ENCODE assay signal across 24 mouse cellular contexts in the genomic region with DNA sequence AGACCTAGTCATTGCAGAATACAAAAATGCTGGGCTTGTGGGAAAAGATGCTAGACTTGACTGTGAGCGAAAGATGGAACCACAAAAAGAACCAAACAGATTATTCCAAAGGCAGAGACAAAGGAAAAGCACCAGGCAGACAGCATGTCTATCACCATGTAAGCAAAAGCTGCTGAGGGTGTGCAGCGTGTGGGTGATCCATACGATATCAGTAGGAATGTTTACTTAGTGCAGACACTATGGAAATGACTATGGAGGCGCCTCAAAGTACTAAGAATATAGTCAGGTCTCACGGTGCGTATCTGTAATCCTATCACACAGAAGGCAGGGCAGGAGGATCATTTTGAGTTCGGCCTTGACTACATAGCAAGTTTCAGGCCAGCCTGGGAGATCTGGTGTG. TPM values are rescaled to one million over a fixed set of nuclear protein-coding genes. Genes with fewer than 3 reads are reported as not detected.
DNase-seq lines count a peak whose midpoint lies in the region; TF ChIP-seq lines count a peak whose summit lies in the region.
"Had no signal": no experiment of that assay in that cellular context is flagged by ENCODE, and none has a peak within 500 bp of the region (broad histone marks: within the 10 kb centered on the region; RNA-seq: fewer than 3 reads in every experiment).

No protein-coding gene starts in this region.

- H3K4me1 ChIP-seq in testis, adult 2 months (ENCODE audit: control insufficient read depth, insufficient read depth, low read length) = peaks cover 3% of the 10 kb centered on the region
- H3K4me1 ChIP-seq: embryonic facial prominence, embryonic 13.5 days; limb, embryonic 12.5 days; liver, embryonic 15.5 days had no signal

- peak overlapping the region; percentile 83 for H3K27ac ChIP-seq in layer of hippocampus, adult 2 months
- peak overlapping the region; percentile 36; the same call in 1 of the 2 replicates for H3K27ac ChIP-seq in testis, adult 2 months (ENCODE audit: control insufficient read depth, insufficient read depth, low read depth, low read length)
- H3K27ac ChIP-seq: embryonic facial prominence, embryonic 13.5 days; forebrain, embryonic 10.5 days; hindbrain, embryonic 12.5 days; hindbrain, postnatal 0 days; intestine, embryonic 15.5 days; kidney, postnatal 0 days; limb, embryonic 12.5 days; liver, embryonic 15.5 days had no signal

- H3K36me3 ChIP-seq in testis, adult 2 months (ENCODE audit: control insufficient read depth, insufficient read depth, low read length) = no peaks in the 10 kb centered on the region
- H3K36me3 ChIP-seq: intestine, embryonic 15.5 days; liver, embryonic 15.5 days had no signal

- no peak for TF ChIP-seq POLR2A in testis, adult 2 months (IDR thresholded peaks at IDR 0.05; ENCODE audit: control insufficient read depth, low read depth, low read length)

- no peak overlapping the region for H3K4me3 ChIP-seq in layer of hippocampus, adult 2 months
- H3K4me3 ChIP-seq in testis, adult 2 months (ENCODE audit: control insufficient read depth, low read depth, low read length) = no peak overlapping the region
- H3K4me3 ChIP-seq: embryonic facial prominence, embryonic 13.5 days; forebrain, embryonic 10.5 days; hindbrain, embryonic 12.5 days; intestine, embryonic 15.5 days; limb, embryonic 12.5 days; liver, embryonic 15.5 days had no signal

- DNase-seq in heart, adult 11 months = peak; percentile 76
- no peak for DNase-seq in heart, postnatal 14 days
- no peak for DNase-seq in layer of hippocampus, adult 2 months (ENCODE audit: low spot score in 2 of 2)
- no peak for DNase-seq in layer of hippocampus, postnatal 25 days (ENCODE audit: extremely low spot score in 1 of 2, low spot score in 1 of 2)
- DNase-seq in testis, postnatal 10 days (ENCODE audit: low spot score) = no peak
- DNase-seq in adrenal gland, postnatal 4 days (ENCODE audit: low spot score in 2 of 2) = no peak
- DNase-seq: cerebellum, adult 18-20 months; gastrocnemius, postnatal 25 days; kidney, postnatal 4 days; lung, embryonic 14.5 days; lung, postnatal 14 days; midbrain, embryonic 14.5 days; retina, postnatal 1 day; spleen, adult 18-20 months; thymus, postnatal 4 days had no signal

- no peaks in the 10 kb centered on the region for H3K27me3 ChIP-seq in testis, adult 2 months (ENCODE audit: control insufficient read depth, insufficient read depth, low read length)
- H3K27me3 ChIP-seq: embryonic facial prominence, embryonic 13.5 days; hindbrain, embryonic 12.5 days; intestine, embryonic 15.5 days; limb, embryonic 12.5 days; liver, embryonic 15.5 days had no signal

- intact Hi-C loops in heart, postnatal 14 days (cut with DNase I) = no loop called here

- TF ChIP-seq CTCF in layer of hippocampus, adult 2 months (conservative IDR thresholded peaks at IDR 0.05) = no peak
- no peak for TF ChIP-seq CTCF in testis, adult 2 months (IDR thresholded peaks at IDR 0.05; ENCODE audit: control insufficient read depth, insufficient read depth, insufficient replicate concordance, low read depth, low read length)

RNA-seq across cellular contexts. Expression of a gene that starts 21.0 kb away (rescaled TPM):
- 1 to 10 TPM; 4.9 to 5.3 TPM for total RNA-seq in heart, postnatal 14 days (2021)
- total RNA-seq in layer of hippocampus, adult 2 months (2021) = 1 to 10 TPM; 6.6 to 7.2 TPM
- 1 to 10 TPM; 6.6 to 7.2 TPM for total RNA-seq in layer of hippocampus, postnatal 25 days (2021)
- polyA plus RNA-seq in testis, adult 2 months (2012; rRNA removed) = 6.4 and 7.7 TPM in 2 replicates
- total RNA-seq in adrenal gland, postnatal 4 days (2021) = 10 to 100 TPM in 1 of 2 experiments, 1 to 10 TPM in 1; 9.7 to 10.7 TPM

RNA-seq across cellular contexts. Expression of a gene that starts 21.2 kb away (rescaled TPM):
- total RNA-seq in heart, postnatal 14 days (2021) = 10 to 100 TPM; 57.5 to 57.6 TPM
- total RNA-seq in layer of hippocampus, adult 2 months (2021) = 100 to 1,000 TPM; 239 to 263 TPM
- 100 to 1,000 TPM; 193 to 273 TPM for total RNA-seq in layer of hippocampus, postnatal 25 days (2021)
- 173 and 212 TPM in 2 replicates for polyA plus RNA-seq in testis, adult 2 months (2012; rRNA removed)
- 10 to 100 TPM; 77.8 to 84.8 TPM for total RNA-seq in adrenal gland, postnatal 4 days (2021)
